Mouse (Mus musculus) kidney, embryonic 14.5 days (tissue): Measurements from ENCODE around the gene Gp1bb. TPM values are rescaled to one million over a fixed set of nuclear protein-coding genes. Genes with fewer than 3 reads are reported as not detected.
A peak's percentile ranks its signal among the peaks of the same experiment; 100 is the strongest.

Source experiments
- ATAC-seq: fragments of 200-750 bp; cut with Nextera tagmentation; 2 replicates; pipeline ENCODE4 v1.8.0; 2017; ENCODE audit warnings: moderate number of reproducible peaks, mild to moderate bottlenecking, moderate TSS enrichment, moderate library complexity; ENCODE audit not compliant: low FRiP score, low TSS enrichment
- H3K27ac ChIP-seq: fragments of 300-500 bp; sonication (generic); 2 replicates; pipeline ENCODE4 v1.5.1; 2014; ENCODE audit warnings: low read depth, mild to moderate bottlenecking, low read length, moderate library complexity, mixed read lengths
- H3K27me3 ChIP-seq: fragments of 300-500 bp; sonication (generic); 2 replicates; pipeline ENCODE4 v1.6.1; 2014; ENCODE audit warnings: mild to moderate bottlenecking, low read length; ENCODE audit not compliant: control insufficient read depth, insufficient read depth
- H3K36me3 ChIP-seq: fragments of 300-500 bp; sonication (generic); 2 replicates; pipeline ENCODE4 v1.6.1; 2014; ENCODE audit warnings: low read length, mixed read lengths; ENCODE audit not compliant: control insufficient read depth, insufficient read depth
- H3K4me1 ChIP-seq: fragments of 300-500 bp; sonication (generic); 2 replicates; pipeline ENCODE4 v1.6.1; 2014; ENCODE audit warnings: low read length, mixed read lengths; ENCODE audit not compliant: control insufficient read depth, insufficient read depth
- H3K4me2 ChIP-seq: fragments of 300-500 bp; sonication (generic); replicated peaks from 2 replicates; pipeline ENCODE4 v1.6.1; 2014; ENCODE audit warnings: low read depth, mild to moderate bottlenecking, low read length
- H3K4me3 ChIP-seq: fragments of 300-500 bp; sonication (generic); 2 replicates; pipeline ENCODE4 v1.5.1; 2014; ENCODE audit warnings: mild to moderate bottlenecking, low read length
- H3K9ac ChIP-seq: fragments of 300-500 bp; sonication (generic); 2 replicates; pipeline ENCODE4 v1.6.1; 2014; ENCODE audit warnings: low read depth, mild to moderate bottlenecking, low read length, moderate library complexity
- H3K9me3 ChIP-seq: fragments of 300-500 bp; sonication (generic); 2 replicates; pipeline ENCODE4 v1.6.1; 2016; ENCODE audit warnings: low read length; ENCODE audit not compliant: control insufficient read depth
- WGBS: fragments of 180-500 bp; shearing (Covaris S2); extraction: QIAGEN DNeasy Blood & Tissue Kit; methylation state at CpG from one replicate; pipeline ENCODE4 v1.1.7; 2014; 5-methylcytosine and 5-hydroxymethylcytosine counted together
- polyA plus RNA-seq: library from polyadenylated mRNA; unstranded; fragments of >200 nt; fragmentation: Nextera tagmentation; extraction: Ambion mirVana; gene quantifications from 2 replicates; pipeline ENCODE4 v1.2.1, GENCODE M21; 2014

The Gp1bb gene
- polyA plus RNA-seq, 1 experiment from 2014 or later: 1.6 TPM

DNA sequence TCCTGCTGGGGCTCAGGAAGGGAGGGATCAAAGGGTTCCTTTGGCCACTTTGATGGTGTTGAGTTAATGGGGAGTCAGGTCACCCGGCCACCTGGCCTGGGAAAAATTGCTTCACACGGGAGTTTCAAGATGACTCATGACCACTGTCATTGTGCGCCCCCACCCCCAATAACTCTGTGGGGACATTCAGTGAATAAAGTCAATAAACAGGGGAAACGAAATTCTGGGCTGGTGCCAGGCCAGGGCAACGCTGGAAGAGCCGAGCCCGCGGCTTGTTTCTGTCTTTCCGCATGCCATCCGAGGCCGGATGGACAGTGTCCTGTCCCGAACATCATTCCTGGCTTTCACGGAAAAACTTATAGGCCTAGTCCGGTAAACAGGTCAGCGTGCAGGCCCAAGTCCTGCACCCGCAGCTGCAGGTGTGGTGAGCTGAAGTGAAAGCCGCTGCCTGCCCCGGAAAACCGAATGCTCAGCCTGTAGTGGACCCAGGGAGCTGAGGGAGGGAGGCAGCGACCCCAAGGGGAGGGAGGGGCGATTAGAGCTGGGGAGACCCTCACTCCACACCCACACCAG, 41.1 kb downstream of the Gp1bb start:
- Histone ChIP-seq H3K36me3 (no peaks in the 10 kb centered on the region), H3K9ac (no peak overlapping the region), H3K4me2 (peak overlapping the region; percentile 52), H3K9me3 (no peaks in the 10 kb centered on the region), H3K4me3 (peak overlapping the region; percentile 36), H3K27me3 (peaks cover 82% of the 10 kb centered on the region), H3K27ac (no peak overlapping the region), H3K4me1 (peaks cover 18% of the 10 kb centered on the region)
- 3% methylated on average over 21 of the region's 21 CpGs for WGBS
- ATAC-seq: no peak

DNA sequence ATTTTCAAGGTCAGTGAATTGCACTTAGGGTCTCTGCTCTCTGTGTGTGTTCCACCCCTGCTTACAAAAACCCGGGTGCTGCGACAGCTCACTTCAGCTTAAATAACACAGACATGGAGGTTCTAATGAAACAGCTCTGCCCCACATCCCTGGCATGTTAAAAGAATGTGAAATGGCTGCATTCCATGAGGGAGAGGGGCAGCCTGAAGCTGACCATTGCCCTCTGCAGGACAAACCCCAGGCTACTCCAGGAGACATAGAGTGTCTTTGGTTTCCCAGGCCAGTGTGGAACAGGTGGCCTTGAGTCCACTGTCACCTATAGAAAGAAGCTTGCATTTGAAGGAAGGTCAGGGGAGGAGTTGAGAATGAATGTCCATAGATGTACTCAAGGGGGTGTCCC, 41.8 kb downstream of the Gp1bb start:
- Histone ChIP-seq H3K4me3 (no peak overlapping the region), H3K27ac (no peak overlapping the region), H3K4me1 (peaks cover 15% of the 10 kb centered on the region), H3K4me2 (no peak overlapping the region), H3K27me3 (peaks cover 75% of the 10 kb centered on the region), H3K9ac (no peak overlapping the region), H3K9me3 (no peaks in the 10 kb centered on the region), H3K36me3 (no peaks in the 10 kb centered on the region)
- 21% methylated on average over 2 of the region's 2 CpGs for WGBS
- ATAC-seq: no peak

DNA sequence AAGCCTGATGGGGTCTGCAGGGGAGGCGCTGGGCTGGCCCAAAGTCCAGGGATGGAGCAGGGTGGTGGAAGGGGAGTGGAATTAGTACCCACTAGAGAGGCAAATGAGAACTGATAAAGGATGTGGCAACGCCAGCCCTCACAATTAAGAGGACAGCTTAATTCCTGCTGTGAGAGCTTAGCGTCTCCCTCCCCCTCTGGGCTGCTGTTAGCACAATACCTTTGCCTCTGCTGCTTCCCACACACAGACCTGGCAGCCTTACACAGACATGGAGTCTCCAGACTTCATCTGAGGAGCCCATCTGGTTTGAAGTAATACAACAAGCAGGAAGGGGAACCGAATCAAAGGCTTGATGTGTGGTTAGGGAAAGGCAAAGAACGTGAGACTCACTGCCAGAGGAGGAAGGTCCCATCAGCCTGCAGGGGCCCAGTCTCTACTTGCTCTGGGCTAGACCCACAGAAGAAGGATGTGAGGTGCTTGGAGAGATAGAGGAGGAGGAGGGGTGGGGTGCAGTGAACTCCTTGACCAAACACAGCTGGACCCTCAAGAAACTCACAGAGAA, 44.5 kb downstream of the Gp1bb start:
- no peak overlapping the region for H3K27ac ChIP-seq
- no peaks in the 10 kb centered on the region for H3K9me3 ChIP-seq
- no peaks in the 10 kb centered on the region for H3K36me3 ChIP-seq
- H3K4me2 ChIP-seq: no peak overlapping the region
- peaks cover 48% of the 10 kb centered on the region for H3K27me3 ChIP-seq
- no peak overlapping the region for H3K4me3 ChIP-seq
- no peak for ATAC-seq
- WGBS: 30% methylated on average over 5 of the region's 5 CpGs
- H3K4me1 ChIP-seq: peaks cover 15% of the 10 kb centered on the region
- H3K9ac ChIP-seq: no peak overlapping the region

DNA sequence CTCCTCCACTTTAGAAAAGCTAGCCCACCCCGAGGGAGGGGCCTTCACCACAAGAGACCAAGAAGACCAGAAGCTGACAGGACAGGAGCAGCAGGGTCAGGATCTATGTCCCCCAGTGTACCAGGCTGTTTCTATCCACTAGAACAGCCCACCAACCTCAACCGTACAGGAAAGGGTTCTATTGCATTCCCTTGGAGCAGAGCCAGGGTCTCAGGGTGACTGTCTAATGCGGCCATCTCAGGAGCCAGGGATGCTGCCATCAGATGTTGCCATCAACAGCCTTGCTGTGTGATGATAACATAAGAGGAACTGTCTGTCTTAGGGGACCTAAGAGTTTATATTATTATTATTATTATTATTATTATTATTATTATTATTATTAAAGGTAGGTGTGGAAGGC, 45.1 kb downstream of the Gp1bb start:
- WGBS: 48% methylated on average over 3 of the region's 3 CpGs
- H3K27me3 ChIP-seq: peaks cover 42% of the 10 kb centered on the region
- H3K4me1 ChIP-seq: peaks cover 10% of the 10 kb centered on the region
- no peak overlapping the region for H3K9ac ChIP-seq
- H3K9me3 ChIP-seq: no peaks in the 10 kb centered on the region
- no peak overlapping the region for H3K4me2 ChIP-seq
- no peak overlapping the region for H3K4me3 ChIP-seq
- H3K27ac ChIP-seq: no peak overlapping the region
- no peaks in the 10 kb centered on the region for H3K36me3 ChIP-seq
- ATAC-seq: no peak

DNA sequence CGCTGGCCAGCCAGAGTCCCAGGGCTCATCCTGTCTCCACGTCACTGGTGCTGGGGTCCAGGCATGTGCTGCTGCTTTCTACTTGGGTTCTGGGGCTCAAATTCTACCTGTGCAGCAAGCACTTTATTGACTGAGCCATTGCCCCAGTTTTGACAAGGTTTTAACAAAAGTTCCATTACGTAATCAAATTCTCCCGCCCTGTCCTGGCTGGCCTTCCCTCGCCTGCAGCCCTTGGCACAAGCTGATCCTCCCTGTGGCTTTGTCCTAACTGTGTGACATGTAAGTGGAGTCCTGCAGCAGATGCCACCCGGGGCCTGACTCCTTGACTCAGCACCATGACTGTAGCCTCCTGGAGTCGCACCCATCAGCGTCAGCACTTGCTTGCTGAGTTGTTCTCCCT, 48.0 kb downstream of the Gp1bb start:
- 80% methylated on average over 8 of the region's 8 CpGs for WGBS
- Histone ChIP-seq H3K27ac (no peak overlapping the region), H3K4me1 (no peaks in the 10 kb centered on the region), H3K9ac (no peak overlapping the region), H3K4me2 (no peak overlapping the region), H3K4me3 (no peak overlapping the region), H3K27me3 (peaks cover 13% of the 10 kb centered on the region), H3K9me3 (peaks cover 5% of the 10 kb centered on the region; the same call in 1 of the 2 replicates), H3K36me3 (no peaks in the 10 kb centered on the region)
- no peak for ATAC-seq

Other genes with a start within 250 kb of the Gp1bb start
- 21.9 and 23.6 TPM in 2 replicates for gene Txnrd2, start 196.0 kb downstream of the Gp1bb start, polyA plus RNA-seq
- 78.7 and 89.0 TPM in 2 replicates for gene Comt, start 195.6 kb downstream of the Gp1bb start, polyA plus RNA-seq
- gene Gnb1l, start 123.7 kb downstream of the Gp1bb start, polyA plus RNA-seq: 16.3 and 18.0 TPM in 2 replicates
- gene Rtl10, start 123.5 kb downstream of the Gp1bb start, polyA plus RNA-seq: 1.9 and 3.0 TPM in 2 replicates
- 0.61 and 0.63 TPM in 2 replicates for gene Tbx1, start 31.7 kb downstream of the Gp1bb start, polyA plus RNA-seq
- gene Gm49601, start 4.0 kb upstream of the Gp1bb start, polyA plus RNA-seq: 1.2 and 1.7 TPM in 2 replicates
- 12.2 and 14.2 TPM in 2 replicates for gene Sept5, start 7.6 kb upstream of the Gp1bb start, polyA plus RNA-seq
- gene Cldn5, start 154.4 kb upstream of the Gp1bb start, polyA plus RNA-seq: 64.0 and 87.0 TPM in 2 replicates
- 65.7 and 83.8 TPM in 2 replicates for gene Ufd1, start 189.4 kb upstream of the Gp1bb start, polyA plus RNA-seq
- 62.7 and 63.0 TPM in 2 replicates for gene Cdc45, start 189.6 kb upstream of the Gp1bb start, polyA plus RNA-seq
- 36.2 and 40.1 TPM in 2 replicates for gene 2510002D24Rik, start 214.2 kb upstream of the Gp1bb start, polyA plus RNA-seq
- gene Gm28539, start 214.2 kb upstream of the Gp1bb start, polyA plus RNA-seq: not detected in 2 replicates